Mouse (Mus musculus): ENCODE data around the gene Kcnk5. TPM values are rescaled to one million over a fixed set of nuclear protein-coding genes. Genes with fewer than 3 reads are reported as not detected.

Gene Kcnk5
- polyA plus RNA-seq, 1 experiment from 2014 or later = 1.5 TPM

DNA sequence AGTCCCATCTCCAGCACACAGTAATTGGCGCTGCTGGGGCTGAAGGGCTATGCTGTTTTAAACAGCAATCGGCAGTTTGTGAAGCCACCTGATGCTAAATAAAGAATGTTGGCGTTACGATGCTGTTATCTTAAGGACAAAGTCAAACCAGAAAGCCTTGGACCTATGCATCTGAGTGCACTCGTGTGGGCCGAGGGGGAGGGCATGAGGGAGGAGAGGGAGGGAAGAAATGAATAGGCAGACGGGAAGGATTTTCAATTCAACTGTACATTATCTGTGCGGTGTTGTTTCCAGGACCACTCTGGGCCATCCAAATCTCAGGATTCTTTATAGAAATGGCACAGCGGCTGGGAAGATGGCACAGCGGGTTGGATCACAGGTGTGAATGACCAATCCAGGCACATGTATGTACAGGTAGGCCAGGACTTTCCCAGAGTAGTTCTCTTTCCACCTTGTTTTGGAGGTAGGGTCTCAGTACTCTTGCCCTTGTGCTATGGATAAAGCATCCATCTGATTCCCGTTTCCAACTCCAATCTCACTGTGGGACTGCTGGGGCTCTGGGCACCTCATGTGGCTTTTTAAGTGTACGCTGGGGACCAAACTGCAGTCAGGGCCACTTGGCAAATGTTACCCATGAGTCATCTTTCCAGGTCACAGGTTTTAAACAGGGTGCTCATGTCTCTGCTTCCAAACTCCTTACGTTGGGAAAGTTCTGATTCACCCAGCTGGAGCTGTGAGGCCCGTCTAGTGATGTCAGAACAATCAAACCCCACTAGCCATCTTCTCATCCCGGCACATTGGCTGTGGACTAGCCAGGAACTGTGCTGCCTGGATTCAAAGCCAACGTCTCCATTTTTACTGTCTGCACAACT lies 42.9 kb downstream of the Kcnk5 start, which contains the start of gene Saysd1:
Saysd1 (minus strand) TSS at position 51 of the 872 bp plus-strand sequence.
- Histone ChIP-seq H3K36me3 (no peaks in the 10 kb centered on the region), H3K4me3 (replicated peaks) (no peak within 1 kb of the TSS), H3K9me3 (replicated peaks) (no peaks in the 10 kb centered on the region), H3K27me3 (replicated peaks) (no peaks in the 10 kb centered on the region), H3K27ac (replicated peaks) (no peak within 1 kb of the TSS), H3K4me1 (no peaks in the 10 kb centered on the region), H3K4me2 (no peak within 1 kb of the TSS), H3K9ac (replicated peaks) (no peak within 1 kb of the TSS)
- ATAC-seq (ENCODE audit: low FRiP score) = no peak
- 88% methylated on average over 16 of the region's 16 CpGs for WGBS

GRCm38 (mm10) chr14:20134965-20135671 lies 46.5 kb downstream of the Kcnk5 start:
- no peak for ATAC-seq (ENCODE audit: low FRiP score)
- no peak overlapping the region for H3K9ac ChIP-seq (replicated peaks)
- H3K36me3 ChIP-seq = no peaks in the 10 kb centered on the region
- H3K4me1 ChIP-seq = no peaks in the 10 kb centered on the region
- no peaks in the 10 kb centered on the region for H3K27me3 ChIP-seq (replicated peaks)
- H3K9me3 ChIP-seq (replicated peaks) = no peaks in the 10 kb centered on the region
- H3K27ac ChIP-seq (replicated peaks) = no peak overlapping the region
- H3K4me2 ChIP-seq = no peak overlapping the region
- H3K4me3 ChIP-seq (replicated peaks) = no peak overlapping the region
- WGBS = 91% methylated on average over 10 of the region's 10 CpGs

GRCm38 (mm10) chr14:20128162-20128561 lies 53.4 kb downstream of the Kcnk5 start:
- no peaks in the 10 kb centered on the region for H3K4me1 ChIP-seq
- no peaks in the 10 kb centered on the region for H3K36me3 ChIP-seq
- WGBS = 73% methylated on average over 6 of the region's 6 CpGs
- no peak overlapping the region for H3K9ac ChIP-seq (replicated peaks)
- no peak overlapping the region for H3K27ac ChIP-seq (replicated peaks)
- no peaks in the 10 kb centered on the region for H3K9me3 ChIP-seq (replicated peaks)
- no peak overlapping the region for H3K4me3 ChIP-seq (replicated peaks)
- no peak for ATAC-seq (ENCODE audit: low FRiP score)
- H3K4me2 ChIP-seq = no peak overlapping the region
- no peaks in the 10 kb centered on the region for H3K27me3 ChIP-seq (replicated peaks)

GRCm38 (mm10) chr14:20127406-20128087 lies 54.1 kb downstream of the Kcnk5 start:
- Histone ChIP-seq H3K27me3 (replicated peaks) (no peaks in the 10 kb centered on the region), H3K9me3 (replicated peaks) (no peaks in the 10 kb centered on the region), H3K27ac (replicated peaks) (no peak overlapping the region), H3K9ac (replicated peaks) (no peak overlapping the region), H3K36me3 (no peaks in the 10 kb centered on the region), H3K4me1 (no peaks in the 10 kb centered on the region), H3K4me2 (no peak overlapping the region), H3K4me3 (replicated peaks) (no peak overlapping the region)
- WGBS = 85% methylated on average over 15 of the region's 15 CpGs
- ATAC-seq (ENCODE audit: low FRiP score) = no peak

DNA sequence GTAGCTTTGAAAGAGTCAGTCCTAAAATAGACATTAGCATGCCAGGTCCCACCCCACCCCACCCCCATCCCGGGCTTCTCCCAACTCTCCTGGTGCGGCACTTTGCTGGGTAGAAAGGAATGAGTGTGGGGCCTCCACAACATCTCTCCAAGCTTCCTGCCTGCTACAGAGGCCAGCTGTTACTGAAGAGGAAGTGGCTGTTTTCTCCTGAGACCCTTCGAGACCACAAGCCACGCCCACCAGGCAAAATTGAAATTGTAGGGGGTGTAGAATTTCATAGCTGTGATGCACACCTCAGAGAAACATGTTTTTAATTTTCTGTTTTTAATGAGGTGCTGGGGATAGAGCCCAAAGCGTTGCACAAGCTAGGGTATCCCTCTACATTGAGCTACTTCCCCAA lies 60.7 kb downstream of the Kcnk5 start:
- Histone ChIP-seq H3K9me3 (replicated peaks) (no peaks in the 10 kb centered on the region), H3K27me3 (replicated peaks) (no peaks in the 10 kb centered on the region), H3K4me2 (no peak overlapping the region), H3K36me3 (no peaks in the 10 kb centered on the region), H3K9ac (replicated peaks) (no peak overlapping the region), H3K4me1 (0 out of 2 replicates have a peak, but pooled peaks cover 2% of the 10 kb centered on the region), H3K4me3 (replicated peaks) (no peak overlapping the region), H3K27ac (replicated peaks) (no peak overlapping the region)
- 85% methylated on average over 5 of the region's 5 CpGs for WGBS
- ATAC-seq (ENCODE audit: low FRiP score) = no peak

DNA sequence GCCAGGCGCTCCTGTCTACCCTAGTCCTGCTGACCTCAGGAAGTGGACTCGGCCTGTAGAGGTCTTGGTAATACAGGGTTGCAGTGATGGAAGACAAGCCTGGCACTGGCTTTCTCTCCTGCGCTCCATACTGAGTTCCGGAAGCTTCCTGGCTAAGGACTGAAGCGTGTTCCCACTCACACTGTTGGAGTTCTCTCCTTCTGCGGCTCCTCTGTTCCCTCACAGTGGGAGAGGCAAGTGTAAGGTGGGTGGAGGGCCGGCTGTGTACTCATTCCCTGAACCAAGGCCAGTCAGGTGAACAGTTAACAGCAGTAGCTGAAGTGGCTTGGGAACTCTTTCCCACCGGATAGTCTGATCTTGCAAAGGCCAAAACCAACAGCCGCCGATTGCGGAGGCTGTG lies 61.6 kb downstream of the Kcnk5 start:
- Histone ChIP-seq H3K36me3 (no peaks in the 10 kb centered on the region), H3K4me1 (0 out of 2 replicates have a peak, but pooled peaks cover 2% of the 10 kb centered on the region), H3K4me2 (no peak overlapping the region), H3K9me3 (replicated peaks) (no peaks in the 10 kb centered on the region), H3K9ac (replicated peaks) (no peak overlapping the region), H3K4me3 (replicated peaks) (no peak overlapping the region), H3K27ac (replicated peaks) (no peak overlapping the region), H3K27me3 (replicated peaks) (no peaks in the 10 kb centered on the region)
- WGBS = 91% methylated on average over 11 of the region's 11 CpGs
- ATAC-seq (ENCODE audit: low FRiP score) = no peak

DNA sequence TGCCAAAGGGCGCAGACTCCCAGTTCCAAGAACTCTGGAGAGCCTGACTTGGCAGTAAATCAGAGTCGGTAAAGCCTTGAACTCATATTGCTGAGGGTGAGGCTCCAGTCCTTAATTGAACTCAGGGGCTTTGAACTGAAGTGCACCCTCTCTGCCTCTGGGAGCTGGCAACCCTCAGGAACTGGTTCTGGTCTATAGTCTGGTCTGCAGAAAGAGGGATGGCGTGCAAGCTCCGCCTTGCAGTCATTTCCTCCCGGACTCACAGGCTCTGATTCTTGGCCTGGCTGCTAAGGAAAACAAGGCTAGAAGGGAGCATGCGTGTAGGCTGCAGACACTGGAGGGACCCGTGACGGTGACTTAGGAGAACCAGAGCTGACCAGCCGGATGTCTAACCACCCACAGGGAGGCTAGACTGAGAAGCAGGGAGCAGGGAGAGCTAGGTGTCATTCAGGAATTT lies 65.4 kb downstream of the Kcnk5 start:
- no peak overlapping the region for H3K4me2 ChIP-seq
- ATAC-seq (ENCODE audit: low FRiP score) = no peak
- H3K9ac ChIP-seq (replicated peaks) = no peak overlapping the region
- no peaks in the 10 kb centered on the region for H3K9me3 ChIP-seq (replicated peaks)
- 61% methylated on average over 9 of the region's 9 CpGs for WGBS
- H3K27ac ChIP-seq (replicated peaks) = no peak overlapping the region
- H3K27me3 ChIP-seq (replicated peaks) = no peaks in the 10 kb centered on the region; the same call in 1 of the 2 replicates
- H3K36me3 ChIP-seq = no peaks in the 10 kb centered on the region
- H3K4me1 ChIP-seq = 0 out of 2 replicates have a peak, but pooled peaks cover 2% of the 10 kb centered on the region
- H3K4me3 ChIP-seq (replicated peaks) = no peak overlapping the region

GRCm38 (mm10) chr14:20114951-20115350 lies 66.7 kb downstream of the Kcnk5 start:
- Histone ChIP-seq H3K27me3 (replicated peaks) (no peaks in the 10 kb centered on the region; the same call in 1 of the 2 replicates), H3K27ac (replicated peaks) (no peak overlapping the region), H3K9me3 (replicated peaks) (no peaks in the 10 kb centered on the region), H3K4me2 (no peak overlapping the region), H3K9ac (replicated peaks) (no peak overlapping the region), H3K4me1 (0 out of 2 replicates have a peak, but pooled peaks cover 2% of the 10 kb centered on the region), H3K4me3 (replicated peaks) (no peak overlapping the region), H3K36me3 (no peaks in the 10 kb centered on the region)
- no peak for ATAC-seq (ENCODE audit: low FRiP score)
- WGBS = 91% methylated on average over 6 of the region's 6 CpGs

DNA sequence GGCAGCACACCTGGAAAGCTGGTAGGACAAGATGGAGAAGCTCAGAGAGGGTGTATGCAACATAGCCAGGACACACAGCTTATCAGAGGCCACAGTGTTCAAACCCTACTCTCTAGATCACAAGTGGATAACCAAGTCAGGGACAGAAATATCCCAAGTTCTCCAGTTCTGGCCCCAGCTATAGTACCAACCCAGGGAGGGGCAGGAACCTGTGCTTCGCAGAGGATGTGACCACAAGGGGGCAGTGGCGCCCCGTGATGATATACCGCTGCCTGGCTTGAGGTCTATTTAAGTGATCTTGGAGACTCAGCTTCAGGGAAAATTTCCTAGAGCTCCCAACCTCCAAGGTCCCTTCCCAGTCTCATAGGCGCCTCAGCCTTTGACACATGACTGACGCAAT lies 67.6 kb downstream of the Kcnk5 start:
- Histone ChIP-seq H3K36me3 (no peaks in the 10 kb centered on the region), H3K9me3 (replicated peaks) (no peaks in the 10 kb centered on the region), H3K4me3 (replicated peaks) (no peak overlapping the region), H3K27me3 (replicated peaks) (no peaks in the 10 kb centered on the region; the same call in 1 of the 2 replicates), H3K27ac (replicated peaks) (no peak overlapping the region), H3K9ac (replicated peaks) (no peak overlapping the region), H3K4me2 (no peak overlapping the region), H3K4me1 (0 out of 2 replicates have a peak, but pooled peaks cover 2% of the 10 kb centered on the region)
- 8% methylated on average over 6 of the region's 6 CpGs for WGBS
- peak; percentile 69; the same call in 1 of the 2 replicates for ATAC-seq (ENCODE audit: low FRiP score)

- 69% methylated on average over 7 of the region's 7 CpGs for WGBS
- H3K9me3 ChIP-seq (replicated peaks) = no peaks in the 10 kb centered on the region
- 0 out of 2 replicates have a peak, but pooled peaks cover 2% of the 10 kb centered on the region for H3K4me1 ChIP-seq
- no peaks in the 10 kb centered on the region; the same call in 1 of the 2 replicates for H3K27me3 ChIP-seq (replicated peaks)
- no peak overlapping the region for H3K9ac ChIP-seq (replicated peaks)
- no peaks in the 10 kb centered on the region for H3K36me3 ChIP-seq
- no peak overlapping the region for H3K27ac ChIP-seq (replicated peaks)
- H3K4me3 ChIP-seq (replicated peaks) = no peak overlapping the region
- no peak; the same call in 1 of the 2 replicates for ATAC-seq (ENCODE audit: low FRiP score)
- no peak overlapping the region for H3K4me2 ChIP-seq
Measured at GRCm38 (mm10) chr14:20113189-20113961, 68.2 kb downstream of the Kcnk5 start.

DNA sequence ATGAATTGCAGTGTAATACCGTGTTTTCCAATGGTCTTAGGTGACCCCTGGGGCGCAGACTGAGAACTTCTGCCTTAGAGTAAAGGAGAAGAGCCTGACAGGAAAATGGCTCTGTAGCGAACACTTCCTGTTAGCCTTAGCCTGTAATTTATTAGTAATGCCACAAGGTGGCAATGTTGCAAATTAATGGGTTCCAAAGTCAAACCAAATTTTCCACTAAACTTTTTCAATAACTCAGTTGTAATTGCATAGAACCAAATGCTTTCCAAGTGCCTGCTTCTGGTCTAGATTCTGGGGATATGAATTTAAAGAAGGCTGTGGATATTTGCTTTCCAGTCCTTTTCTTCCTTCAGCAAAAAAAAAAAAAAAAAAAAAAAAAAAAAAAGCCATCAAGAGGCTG lies 69.4 kb downstream of the Kcnk5 start:
- Histone ChIP-seq H3K4me2 (no peak overlapping the region), H3K9ac (replicated peaks) (no peak overlapping the region), H3K9me3 (replicated peaks) (no peaks in the 10 kb centered on the region), H3K27me3 (replicated peaks) (no peaks in the 10 kb centered on the region; the same call in 1 of the 2 replicates), H3K4me3 (replicated peaks) (no peak overlapping the region), H3K36me3 (no peaks in the 10 kb centered on the region), H3K4me1 (0 out of 2 replicates have a peak, but pooled peaks cover 2% of the 10 kb centered on the region), H3K27ac (replicated peaks) (no peak overlapping the region)
- no peak for ATAC-seq (ENCODE audit: low FRiP score)
- 69% methylated on average over 3 of the region's 3 CpGs for WGBS
